Mouse (Mus musculus): ENCODE data around the gene Klf12.

Klf12 gene

GRCm38 (mm10) chr14:100097208-100098189 is 187.0 kb downstream of the Klf12 start:
- CTCF ChIA-PET = no interaction called here
- POLR2A ChIA-PET = interaction anchor here in 1 of 4 experiments (0.6 kb wide), 1 partner anchor 186 kb away, joined by 3 read pairs; no protein-coding TSS in a partner anchor

DNA sequence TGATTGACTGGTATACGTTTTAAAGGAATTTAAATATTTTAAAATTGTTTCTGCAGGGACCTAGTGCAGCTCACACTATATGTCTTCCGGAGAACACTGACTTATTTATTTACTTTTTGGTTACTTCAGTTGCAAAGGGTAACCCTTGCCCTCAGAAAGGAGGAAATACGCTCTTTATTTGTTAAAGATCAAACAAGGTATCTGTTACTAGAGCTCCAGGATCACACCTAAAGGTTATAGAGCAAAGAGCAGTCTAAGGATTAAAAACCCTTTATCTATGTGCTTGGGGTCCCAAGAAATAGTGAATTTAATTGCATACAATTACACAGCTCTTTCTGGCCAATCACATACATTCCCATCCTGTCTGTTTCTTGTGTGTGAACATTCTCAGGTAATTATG is 188.7 kb downstream of the Klf12 start:
- POLR2A ChIA-PET = interaction anchor here in 1 of 4 experiments (0.5 to 0.8 kb wide), 2 partner anchors 9 to 139 kb away, joined by 3 read pairs; no protein-coding TSS in a partner anchor
- CTCF ChIA-PET = no interaction called here

DNA sequence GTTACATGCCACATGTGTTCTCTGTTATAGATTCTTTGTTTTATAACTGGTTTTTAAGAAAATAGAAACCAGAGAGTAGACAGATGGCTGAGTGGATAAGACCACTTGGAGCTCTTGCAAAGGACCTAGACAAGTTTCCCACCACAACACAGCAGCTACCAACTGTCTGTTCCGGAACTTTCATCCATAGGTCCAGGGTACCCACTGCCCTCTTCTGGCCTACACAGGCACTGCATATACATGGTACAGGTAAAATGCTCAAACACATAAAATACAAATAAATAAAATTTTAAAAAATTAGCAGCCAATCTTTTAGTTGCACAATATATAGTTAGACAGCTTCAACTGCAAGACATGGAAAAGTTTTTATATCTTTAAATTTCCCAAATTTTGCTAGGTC is 194.0 kb downstream of the Klf12 start:
- ChIA-PET CTCF (no interaction called here), POLR2A (interaction anchor here in 1 of 4 experiments (0.5 kb wide), 2 partner anchors 202 to 377 kb away, joined by 3 read pairs; no protein-coding TSS in a partner anchor)

- CTCF ChIA-PET = no interaction called here
- POLR2A ChIA-PET = interaction anchor here in 1 of 4 experiments (0.6 kb wide), 1 partner anchor 738 kb away, joined by 3 read pairs; no protein-coding TSS in a partner anchor
These were observed 204.9 kb downstream of the Klf12 start for GRCm38 (mm10) chr14:100079620-100080019.

DNA sequence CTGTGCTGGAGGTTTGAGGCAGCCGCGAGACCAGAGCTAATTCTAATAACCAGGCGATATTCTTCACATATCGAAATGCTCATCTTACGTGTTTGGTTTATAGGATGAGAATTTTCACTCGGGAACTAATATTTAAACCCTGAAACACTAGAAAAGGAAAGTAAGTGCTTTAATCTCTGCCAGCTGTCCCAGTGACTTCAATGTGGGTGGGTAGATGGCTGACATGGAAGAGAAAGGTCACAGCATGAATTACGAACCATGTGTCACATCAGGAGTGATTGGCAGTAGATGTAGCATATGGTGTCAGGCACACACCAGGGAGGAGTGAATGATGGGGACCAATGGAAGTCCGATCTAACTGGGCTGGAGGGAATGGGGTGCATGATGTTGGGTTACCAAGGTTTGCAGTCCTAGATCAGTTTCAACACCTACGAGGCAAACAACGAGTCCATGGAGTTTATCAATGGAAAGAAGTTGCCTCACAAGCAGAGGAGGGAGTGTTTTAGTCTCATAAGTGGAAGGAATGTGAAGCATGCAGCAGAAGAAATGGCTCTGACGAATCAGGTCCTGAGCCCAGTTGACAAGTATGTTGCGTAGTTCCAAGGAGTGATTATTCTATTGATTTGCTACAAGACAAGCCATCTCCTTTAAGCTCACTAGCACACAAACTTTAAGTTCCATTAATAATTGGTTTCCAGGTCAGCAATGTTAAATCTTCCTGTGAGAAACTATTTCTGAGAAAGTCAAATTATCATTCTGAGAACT is 211.9 kb downstream of the Klf12 start:
- ChIA-PET POLR2A (no interaction called here), CTCF (no interaction called here)

DNA sequence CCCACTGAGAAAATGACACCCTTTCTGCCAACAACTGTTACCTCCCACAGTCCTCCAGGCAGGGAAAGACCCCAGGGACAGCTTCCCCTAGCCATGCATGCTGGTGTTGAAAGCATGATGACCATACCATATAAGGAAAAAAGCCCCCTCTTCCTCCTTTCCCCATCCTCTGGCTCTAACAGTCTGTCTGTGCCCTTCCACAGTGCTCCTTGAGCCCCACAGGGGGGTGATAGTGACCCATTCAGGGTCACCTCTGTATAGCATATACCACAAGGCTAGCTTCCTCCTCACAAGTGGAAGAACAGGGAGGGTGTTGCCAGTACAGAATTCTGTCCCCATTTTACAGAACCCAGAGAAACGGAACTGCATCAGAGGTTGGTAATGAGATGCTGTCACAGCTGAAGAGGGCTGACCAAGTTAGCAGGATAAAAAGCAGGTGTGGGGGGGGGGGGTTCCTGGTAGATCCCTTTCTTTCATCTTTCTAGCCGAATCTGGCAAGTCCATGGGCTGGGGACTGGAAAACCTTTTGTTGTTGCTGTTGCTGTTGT is 214.9 kb downstream of the Klf12 start:
- CTCF ChIA-PET = interaction anchor here in 2 of 4 experiments (0.5 to 0.7 kb wide), 2 partner anchors 24 to 390 kb away, joined by 4 to 9 read pairs; no protein-coding TSS in a partner anchor
- POLR2A ChIA-PET = no interaction called here

DNA sequence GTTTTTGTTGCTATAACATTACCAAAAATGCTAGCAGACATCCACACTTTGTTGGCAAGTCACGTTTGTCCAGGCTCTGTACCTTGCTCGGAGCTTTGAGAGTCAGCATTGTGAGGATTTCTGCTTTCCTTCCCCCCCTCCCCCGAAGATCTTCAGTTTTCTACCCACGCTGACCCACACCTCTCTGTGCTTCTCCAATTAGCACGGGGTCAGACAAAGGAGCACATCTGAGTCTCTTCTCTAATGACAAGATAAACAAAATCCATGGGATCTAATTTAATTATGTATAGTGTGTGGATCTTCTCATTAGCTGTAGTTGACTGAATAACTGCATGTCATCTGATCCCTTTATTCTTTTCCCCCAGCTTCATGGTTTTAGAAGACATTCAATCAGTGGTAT is 215.8 kb downstream of the Klf12 start:
- POLR2A ChIA-PET = no interaction called here
- CTCF ChIA-PET = no interaction called here

GRCm38 (mm10) chr14:100062516-100062915 is 222.0 kb downstream of the Klf12 start:
- CTCF ChIA-PET = no interaction called here

GRCm38 (mm10) chr14:100054150-100054549 is 230.3 kb downstream of the Klf12 start:
- ChIA-PET POLR2A (no interaction called here), CTCF (interaction anchor here in 1 of 4 experiments (0.6 kb wide), 1 partner anchor 8 kb away, joined by 3 read pairs; no protein-coding TSS in a partner anchor)

More at GRCm38 (mm10) chr14:100062516-100062915, 222.0 kb downstream of the Klf12 start:
- POLR2A ChIA-PET = no interaction called here

- POLR2A ChIA-PET = no interaction called here
- CTCF ChIA-PET = interaction anchor here in 1 of 4 experiments (0.6 kb wide), 1 partner anchor 8 kb away, joined by 3 read pairs; no protein-coding TSS in a partner anchor
These were observed 231.0 kb downstream of the Klf12 start for GRCm38 (mm10) chr14:100053456-100053855.

GRCm38 (mm10) chr14:100052876-100053275 is 231.6 kb downstream of the Klf12 start:
- POLR2A ChIA-PET = no interaction called here
- CTCF ChIA-PET = no interaction called here

- ChIA-PET CTCF (interaction anchor here in 2 of 4 experiments (0.5 to 0.6 kb wide), 2 partner anchors 9 to 24 kb away, joined by 3 to 9 read pairs; no protein-coding TSS in a partner anchor), POLR2A (no interaction called here)
These were observed 239.0 kb downstream of the Klf12 start for GRCm38 (mm10) chr14:100045431-100045830.

GRCm38 (mm10) chr14:100041823-100042222 is 242.7 kb downstream of the Klf12 start:
- POLR2A ChIA-PET = no interaction called here
- CTCF ChIA-PET = no interaction called here

DNA sequence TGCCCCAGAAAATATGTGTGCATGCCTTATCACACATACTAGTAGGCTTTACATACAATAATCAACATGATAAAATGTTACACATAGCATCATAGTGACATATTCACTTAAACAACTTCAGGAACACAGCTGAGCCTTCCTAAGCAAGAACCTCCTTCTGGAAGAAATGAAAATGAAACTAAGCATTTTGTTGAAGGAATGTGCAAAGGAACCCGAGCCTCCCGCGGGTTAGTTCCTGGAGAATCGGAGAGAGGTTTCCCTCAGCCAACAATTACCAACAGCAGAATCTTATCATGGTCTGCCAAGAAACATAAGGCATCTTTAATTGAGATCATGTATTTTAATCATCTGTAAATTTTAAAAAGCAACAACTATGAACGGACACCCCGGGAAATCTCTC is 257.8 kb downstream of the Klf12 start:
- ChIA-PET CTCF (no interaction called here), POLR2A (no interaction called here)

DNA sequence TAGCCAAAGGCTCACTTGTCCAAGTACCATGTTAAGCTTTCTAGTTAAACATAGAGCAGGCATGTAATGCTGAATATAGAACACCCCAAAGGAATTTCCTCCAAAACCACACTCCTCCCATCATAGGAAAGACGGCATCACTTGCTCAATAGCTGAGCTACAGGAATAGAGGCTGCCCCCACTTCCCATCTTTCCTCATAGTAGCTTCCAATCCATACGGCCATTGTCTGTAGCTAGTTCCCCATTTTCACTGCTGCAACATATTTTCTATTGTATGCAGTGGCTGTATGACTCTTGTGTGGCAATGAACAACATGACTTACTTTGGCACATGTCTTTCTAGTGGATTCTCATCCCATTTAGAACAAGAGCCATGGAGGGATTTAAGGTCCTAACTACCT is 267.3 kb downstream of the Klf12 start:
- ChIA-PET POLR2A (no interaction called here), CTCF (no interaction called here)

DNA sequence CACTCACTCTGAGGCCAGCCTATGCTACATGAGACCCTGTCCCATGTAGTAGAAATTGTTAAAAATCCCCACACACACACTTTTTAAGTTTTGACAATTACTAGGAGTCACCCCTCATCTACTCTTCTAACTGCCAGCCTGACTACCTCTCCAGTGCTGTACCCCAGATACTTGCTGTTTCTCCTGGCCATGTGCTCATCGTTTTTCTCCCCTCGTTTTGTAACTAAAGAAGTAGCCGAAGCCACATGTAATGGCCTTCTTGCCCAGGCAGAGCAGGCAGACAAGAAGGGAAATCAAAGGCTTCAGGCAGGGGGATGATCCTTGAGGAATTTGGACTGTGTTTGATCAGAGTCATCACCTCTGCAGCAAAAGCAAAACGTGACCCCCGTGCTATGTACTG is 274.0 kb downstream of the Klf12 start:
- POLR2A ChIA-PET = no interaction called here
- CTCF ChIA-PET = no interaction called here

DNA sequence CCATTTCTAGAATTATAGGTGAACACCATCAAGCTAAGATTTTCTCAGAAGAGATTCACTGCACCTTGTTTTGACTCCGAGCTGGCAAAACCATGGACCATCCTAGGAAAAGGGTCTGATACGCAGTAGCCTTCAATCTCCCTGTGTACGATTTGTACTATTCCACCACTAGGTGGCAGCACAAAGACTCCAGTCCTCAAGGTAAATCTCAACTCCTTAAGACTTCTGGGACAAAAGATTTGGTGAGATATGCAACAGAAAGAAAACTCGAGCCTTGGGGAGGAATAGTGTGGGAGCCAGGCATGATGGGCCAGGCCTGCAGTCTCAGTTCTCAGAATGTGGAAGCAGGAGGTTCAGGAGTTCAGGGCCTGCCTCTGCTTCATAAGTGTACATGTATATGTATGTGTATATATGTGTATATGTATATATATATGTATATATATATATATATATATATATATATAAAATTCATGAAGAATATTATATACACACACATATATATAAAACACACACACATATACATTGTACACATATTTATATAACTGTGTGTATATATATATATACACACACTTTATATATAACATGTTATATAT is 274.6 kb downstream of the Klf12 start:
- CTCF ChIA-PET = interaction anchor here in 2 of 4 experiments (0.6 kb wide), 2 partner anchors 37 to 61 kb away, joined by 3 to 4 read pairs; no protein-coding TSS in a partner anchor

DNA sequence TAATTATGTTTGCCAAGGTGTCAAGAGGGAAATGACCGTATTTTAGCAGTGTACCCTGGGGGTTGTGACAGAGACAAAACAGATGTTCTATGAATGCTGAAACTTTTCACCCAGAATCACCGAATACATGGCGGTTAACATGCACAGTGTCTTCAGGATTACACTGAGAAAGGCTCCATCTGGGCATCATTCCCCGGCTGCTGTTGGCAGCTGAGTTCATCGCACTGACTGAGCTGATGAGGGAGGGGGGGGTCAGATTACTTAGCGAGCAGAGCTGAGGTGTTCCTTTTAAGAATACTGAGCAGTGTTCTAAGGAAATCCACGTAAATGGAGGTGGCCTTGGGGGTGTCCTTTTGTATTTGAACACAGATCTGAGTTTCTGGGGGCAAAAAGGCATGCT is 301.0 kb downstream of the Klf12 start:
- ChIA-PET CTCF (no interaction called here), POLR2A (no interaction called here)

More for the DNA sequence above, 274.6 kb downstream of the Klf12 start:
- POLR2A ChIA-PET = no interaction called here

- POLR2A ChIA-PET = no interaction called here
- CTCF ChIA-PET = no interaction called here
These were observed 303.3 kb downstream of the Klf12 start for GRCm38 (mm10) chr14:99981209-99981608.

Data from embryonic stem cell, embryonic (primary cell).